ENCODE assay signal across 14 mouse cellular contexts in the genomic region with DNA sequence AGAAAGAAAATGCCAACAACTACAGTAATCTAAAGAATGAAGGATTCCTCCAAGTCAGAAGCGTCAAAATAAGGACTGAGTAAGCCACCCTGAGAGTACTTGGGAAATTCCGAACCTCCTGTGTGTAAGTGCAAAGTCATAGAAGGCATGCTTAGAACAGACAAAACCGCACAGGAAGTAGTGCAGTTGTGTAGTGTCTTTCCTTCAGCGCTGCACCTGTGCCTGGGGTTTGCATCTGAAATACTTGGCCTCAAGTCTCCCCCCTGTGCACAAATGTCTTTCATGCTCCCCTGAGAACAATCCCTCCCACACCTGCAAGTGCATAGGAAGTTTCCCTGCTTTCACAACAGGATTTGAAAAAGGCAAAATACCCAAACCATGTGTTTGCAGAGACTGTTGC. TPM values are rescaled to one million over a fixed set of nuclear protein-coding genes. Genes with fewer than 3 reads are reported as not detected.
DNase-seq lines count a peak whose midpoint lies in the region; ATAC-seq lines count a peak whose summit lies in the region.
"Had no signal": no experiment of that assay in that cellular context is flagged by ENCODE, and none has a peak within 500 bp of the region (broad histone marks: within the 10 kb centered on the region; RNA-seq: fewer than 3 reads in every experiment).

No protein-coding gene starts in this region.

- ATAC-seq in forebrain, embryonic 12.5 days (ENCODE audit: low FRiP score) = no peak
- no peak for ATAC-seq in forebrain, embryonic 15.5 days (replicated peaks)
- ATAC-seq in hindbrain, embryonic 13.5 days (ENCODE audit: low FRiP score) = no peak
- no peak for ATAC-seq in midbrain, embryonic 15.5 days (replicated peaks)

- H3K27me3 ChIP-seq in forebrain, embryonic 12.5 days = peaks cover 91% of the 10 kb centered on the region
- H3K27me3 ChIP-seq in forebrain, embryonic 15.5 days = peaks cover 98% of the 10 kb centered on the region
- H3K27me3 ChIP-seq in hindbrain, embryonic 13.5 days = peaks cover 91% of the 10 kb centered on the region
- peaks cover 50% of the 10 kb centered on the region for H3K27me3 ChIP-seq in midbrain, embryonic 15.5 days (replicated peaks)

- peak; percentile 83 for DNase-seq in thymus, postnatal 14 days
- DNase-seq in gastrocnemius, postnatal 4 days (ENCODE audit: low spot score in 2 of 2) = no peak
- no peak for DNase-seq in adrenal gland, adult 18-20 months (ENCODE audit: low spot score in 2 of 2)
- DNase-seq in urinary bladder, adult 18-20 months (ENCODE audit: low spot score in 2 of 2) = no peak
- DNase-seq: B cell, adult 2 months; gastrocnemius, adult 2 months; heart, postnatal 14 days; lung, postnatal 10 days had no signal

- no peaks in the 10 kb centered on the region for H3K36me3 ChIP-seq in forebrain, embryonic 12.5 days (replicated peaks)
- H3K36me3 ChIP-seq in forebrain, embryonic 15.5 days = no peaks in the 10 kb centered on the region
- H3K36me3 ChIP-seq in hindbrain, embryonic 13.5 days = no peaks in the 10 kb centered on the region
- no peaks in the 10 kb centered on the region for H3K36me3 ChIP-seq in midbrain, embryonic 15.5 days (replicated peaks)

- no peaks in the 10 kb centered on the region for H3K9me3 ChIP-seq in forebrain, embryonic 12.5 days
- H3K9me3 ChIP-seq in forebrain, embryonic 15.5 days = no peaks in the 10 kb centered on the region
- no peaks in the 10 kb centered on the region for H3K9me3 ChIP-seq in hindbrain, embryonic 13.5 days
- no peaks in the 10 kb centered on the region for H3K9me3 ChIP-seq in midbrain, embryonic 15.5 days

- 2% methylated on average over 4 of the region's 4 CpGs for WGBS in forebrain, embryonic 12.5 days
- WGBS in forebrain, embryonic 15.5 days = 3% methylated on average over 4 of the region's 4 CpGs
- WGBS in hindbrain, embryonic 13.5 days = 8% methylated on average over 4 of the region's 4 CpGs
- 19% methylated on average over 4 of the region's 4 CpGs for WGBS in midbrain, embryonic 15.5 days

- peak overlapping the region; percentile 17; the same call in 1 of the 2 replicates for H3K4me2 ChIP-seq in forebrain, embryonic 12.5 days
- no peak overlapping the region for H3K4me2 ChIP-seq in forebrain, embryonic 15.5 days (replicated peaks)
- H3K4me2 ChIP-seq in hindbrain, embryonic 13.5 days = peak overlapping the region; percentile 40
- peak overlapping the region; percentile 15; the same call in 1 of the 2 replicates for H3K4me2 ChIP-seq in midbrain, embryonic 15.5 days

- H3K4me3 ChIP-seq in forebrain, embryonic 12.5 days (replicated peaks) = no peak overlapping the region
- H3K4me3 ChIP-seq in forebrain, embryonic 15.5 days = no peak overlapping the region
- peak overlapping the region; percentile 40 for H3K4me3 ChIP-seq in hindbrain, embryonic 13.5 days
- H3K4me3 ChIP-seq in midbrain, embryonic 15.5 days = peak overlapping the region; percentile 16
- H3K4me3 ChIP-seq: gastrocnemius, adult 2 months had no signal

- H3K4me1 ChIP-seq in forebrain, embryonic 12.5 days = peaks cover 61% of the 10 kb centered on the region
- H3K4me1 ChIP-seq in forebrain, embryonic 15.5 days = peaks cover 14% of the 10 kb centered on the region
- peaks cover 33% of the 10 kb centered on the region for H3K4me1 ChIP-seq in hindbrain, embryonic 13.5 days (replicated peaks)
- H3K4me1 ChIP-seq in midbrain, embryonic 15.5 days = peaks cover 33% of the 10 kb centered on the region

- H3K27ac ChIP-seq in forebrain, embryonic 12.5 days = no peak overlapping the region
- H3K27ac ChIP-seq in forebrain, embryonic 15.5 days (replicated peaks) = no peak overlapping the region
- H3K27ac ChIP-seq in hindbrain, embryonic 13.5 days = peak overlapping the region; percentile 20; the same call in 1 of the 2 replicates
- no peak overlapping the region for H3K27ac ChIP-seq in midbrain, embryonic 15.5 days
- H3K27ac ChIP-seq: gastrocnemius, adult 2 months had no signal

- no peak overlapping the region for H3K9ac ChIP-seq in forebrain, embryonic 12.5 days
- H3K9ac ChIP-seq in forebrain, embryonic 15.5 days (replicated peaks) = no peak overlapping the region
- peak overlapping the region; percentile 29; the same call in 1 of the 2 replicates for H3K9ac ChIP-seq in hindbrain, embryonic 13.5 days
- no peak overlapping the region for H3K9ac ChIP-seq in midbrain, embryonic 15.5 days

RNA-seq across cellular contexts. Expression of a gene that starts 3.5 kb away (rescaled TPM):
- 2.8 and 3.6 TPM in 2 replicates for polyA plus RNA-seq in forebrain, embryonic 12.5 days (2016; fragmentation: Nextera tagmentation; extraction: Ambion mirVana)
- polyA plus RNA-seq in forebrain, embryonic 15.5 days (2015; fragmentation: Nextera tagmentation; extraction: Ambion mirVana) = 0.98 and 1.0 TPM in 2 replicates
- polyA plus RNA-seq in hindbrain, embryonic 13.5 days (2015; fragmentation: Nextera tagmentation; extraction: Ambion mirVana) = 8.5 and 10.5 TPM in 2 replicates
- 15.1 and 20.7 TPM in 2 replicates for polyA plus RNA-seq in midbrain, embryonic 15.5 days (2015; fragmentation: Nextera tagmentation; extraction: Ambion mirVana)
- not detected for total RNA-seq in gastrocnemius, postnatal 4 days (2021)
- not detected for total RNA-seq in adrenal gland, adult 18-20 months (2021)
- total RNA-seq: gastrocnemius, adult 2 months; neutrophil, adult 5-6 weeks had no signal
- polyA plus RNA-seq: spleen, adult 2 months had no signal

Comparison
In these comparisons a context has a peak if more than half of its experiments do, and no peak if none do; other contexts are left out.
1. H3K4me3 ChIP-seq: peak in hindbrain, embryonic 13.5 days (single experiment) and midbrain, embryonic 15.5 days (single experiment); none in forebrain, embryonic 12.5 days (single experiment) and forebrain, embryonic 15.5 days (single experiment).